Mouse (Mus musculus) gastrocnemius, postnatal 14 days (tissue): Measurements from ENCODE around the gene Mmp14. TPM values are rescaled to one million over a fixed set of nuclear protein-coding genes. Genes with fewer than 3 reads are reported as not detected.

Experiments
- DNase-seq: peaks from one replicate; pipeline ENCODE4 v3.0.0; 2021; ENCODE audit warnings: mixed read lengths
- intact Hi-C: fragments of 180-260 bp; cut with DNase I; formaldehyde crosslinking; loops from one replicate; pipeline ENCODE4 v1.15.1; 2025; ENCODE audit warnings: low total_unique reads
- total RNA-seq, 2 experiments: library from RNA; stranded (reverse); gene quantifications; 2 replicates each; pipeline ENCODE4 v1.2.3; 2021

Gene Mmp14
- total RNA-seq, 2 experiments from 2014 or later = 52.0 to 68.1 TPM

DNA sequence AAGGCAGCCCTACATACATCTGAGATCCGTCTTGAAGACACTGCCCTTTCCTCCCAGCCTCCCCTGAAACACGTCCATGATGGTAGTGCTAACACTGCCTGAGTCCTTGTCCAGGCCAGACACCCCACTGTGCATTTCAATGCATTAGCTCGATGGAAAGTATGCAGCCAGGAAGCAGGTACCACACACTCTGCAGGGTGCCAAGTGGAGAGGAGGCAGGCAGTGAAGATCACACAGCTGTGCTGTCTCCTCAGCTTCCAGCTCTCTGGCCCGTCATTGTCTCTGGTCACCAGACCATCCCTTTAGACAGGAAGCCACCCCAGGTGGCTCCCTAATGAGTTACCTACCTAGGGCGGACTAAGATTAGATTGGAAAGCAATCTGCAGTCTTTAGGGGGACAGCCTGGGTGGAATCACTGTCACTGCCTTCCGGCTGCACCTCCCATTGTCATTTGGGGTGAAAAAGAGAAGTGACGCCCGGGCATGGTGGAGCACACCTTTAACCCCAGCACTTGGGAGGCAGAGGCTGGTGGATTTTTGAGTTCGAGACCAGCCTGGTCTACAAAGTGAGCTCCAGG is 19.3 kb upstream of the Mmp14 start:
- DNase-seq = no peak
- intact Hi-C loops = loop anchor here (5.0 kb wide), 1 partner anchor 170 kb away; no protein-coding TSS in a partner anchor

GRCm38 (mm10) chr14:54412629-54413170 is 18.7 kb upstream of the Mmp14 start:
- intact Hi-C loops = loop anchor here (5.0 kb wide), 1 partner anchor 170 kb away; no protein-coding TSS in a partner anchor
- no peak for DNase-seq

DNA sequence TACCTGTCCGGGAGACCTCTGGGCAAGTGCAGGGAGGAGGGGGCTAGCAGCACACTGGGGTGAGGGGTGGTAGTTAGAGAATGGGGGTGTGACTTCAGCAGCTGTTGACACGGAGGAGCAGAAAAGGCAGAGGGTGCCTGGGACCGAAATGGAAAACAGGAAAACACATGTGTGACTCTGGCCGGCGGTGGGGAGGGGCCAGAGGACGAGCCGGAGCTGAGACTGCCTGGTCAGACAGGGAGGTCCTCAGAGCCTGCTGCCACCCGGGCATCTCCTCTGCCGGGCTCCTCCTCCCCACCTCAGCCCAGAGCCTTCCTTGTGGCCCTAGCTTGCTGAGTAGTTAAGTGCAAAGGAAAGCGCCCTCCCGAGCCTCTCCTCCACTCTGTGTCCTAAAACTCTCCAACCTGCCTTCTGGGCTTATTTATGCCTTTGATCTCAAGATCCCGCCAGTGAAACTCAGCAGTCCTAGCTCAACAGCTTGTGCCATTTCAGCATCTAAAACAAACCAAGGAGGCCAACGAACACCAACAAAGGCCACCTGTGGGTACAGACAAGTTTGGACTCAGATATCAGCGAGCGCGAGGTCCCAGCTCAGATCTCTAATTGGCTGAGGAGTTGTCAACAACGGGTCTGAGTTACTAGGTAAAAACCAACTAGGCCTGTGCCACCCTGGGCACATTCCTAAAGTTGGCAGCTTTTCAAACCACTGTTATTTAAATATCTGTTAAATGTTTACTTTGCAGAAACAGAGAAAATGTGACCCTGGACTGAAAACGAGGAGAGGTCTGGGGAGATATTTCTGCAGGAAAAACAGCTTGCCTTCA is 17.3 kb upstream of the Mmp14 start:
- DNase-seq = peak; percentile 56
- intact Hi-C loops = loop anchor here (5.0 kb wide), 1 partner anchor 172 kb away; no protein-coding TSS in a partner anchor

DNA sequence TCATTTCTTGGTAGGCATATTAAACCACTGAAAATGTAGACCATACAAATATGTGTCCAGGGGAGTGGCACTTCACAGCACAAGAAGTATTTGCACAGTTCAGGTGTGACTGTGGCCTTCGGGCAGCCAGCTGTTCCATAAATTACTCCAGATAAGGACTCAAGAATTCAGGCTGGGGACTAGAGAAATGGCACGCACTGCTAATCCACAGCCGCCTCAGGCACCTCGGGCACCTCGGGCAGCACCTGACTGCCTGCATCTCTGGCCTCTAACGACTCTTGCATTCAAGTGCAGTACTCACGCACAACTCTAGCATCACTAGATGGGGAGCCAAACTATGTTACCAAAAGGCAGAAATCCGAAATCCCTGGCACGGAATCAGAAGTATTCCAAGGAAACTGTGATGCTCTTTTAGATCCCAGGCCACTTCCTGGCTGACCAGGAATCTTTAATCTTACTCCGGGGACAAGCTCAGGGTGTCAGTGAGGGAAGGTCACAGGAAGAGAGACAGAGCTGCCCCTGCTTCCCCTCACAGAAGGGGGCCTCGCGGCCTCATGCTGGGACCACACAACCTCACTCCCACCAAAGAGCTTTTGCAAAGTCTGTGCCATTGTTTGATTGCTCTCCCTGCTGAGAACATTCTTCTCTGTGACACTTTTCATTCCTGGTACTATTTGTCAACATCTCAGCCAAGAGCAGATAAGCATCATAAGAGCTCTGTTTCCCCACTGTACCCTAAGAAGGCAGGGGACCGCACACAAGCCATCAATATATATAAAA is 16.0 kb upstream of the Mmp14 start:
- intact Hi-C loops = no loop called here
- DNase-seq = no peak

GRCm38 (mm10) chr14:54416229-54416775 is 15.1 kb upstream of the Mmp14 start:
- intact Hi-C loops = no loop called here
- no peak for DNase-seq

DNA sequence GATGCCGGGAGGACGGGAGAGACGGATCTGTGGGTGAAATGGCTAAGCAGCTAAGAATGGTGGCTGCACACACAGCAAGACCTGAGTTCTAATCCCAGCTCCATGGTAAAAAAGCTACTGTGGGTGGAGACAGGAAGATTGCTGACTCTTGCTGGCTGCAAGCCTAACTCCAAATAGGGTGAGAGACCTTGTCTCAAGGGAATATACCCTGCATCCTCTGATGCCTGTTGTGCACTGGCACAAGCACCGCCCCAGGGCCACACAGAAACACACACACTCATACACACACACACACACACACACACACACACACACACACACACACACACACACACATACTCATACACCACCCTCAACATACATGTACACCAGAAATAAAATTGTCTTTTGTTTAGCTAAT is 14.6 kb upstream of the Mmp14 start:
- no peak for DNase-seq
- intact Hi-C loops = no loop called here

GRCm38 (mm10) chr14:54417623-54418081 is 13.8 kb upstream of the Mmp14 start, which contains the start of gene Slc7a7:
Slc7a7 (minus strand) TSS chr14:54417780.
- peak; percentile 32 for DNase-seq
- intact Hi-C loops = no loop called here

DNA sequence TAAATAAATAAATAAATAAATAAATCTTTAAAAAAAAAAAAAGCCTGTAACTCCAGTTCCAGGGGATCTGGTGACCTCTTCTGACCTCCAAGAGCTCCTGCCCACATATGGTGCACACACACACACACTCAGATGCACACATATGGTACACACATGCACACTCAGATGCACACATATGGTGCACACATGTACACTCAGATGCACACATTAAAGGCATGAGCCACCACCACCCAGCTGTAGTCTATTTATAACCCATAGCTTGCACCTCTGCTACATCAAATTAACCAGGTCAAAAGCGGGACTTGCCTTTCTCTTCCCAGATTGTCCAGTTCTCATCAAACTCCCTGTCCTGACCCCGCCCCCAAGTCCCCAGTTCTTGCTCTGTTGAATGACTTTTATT is 10.4 kb upstream of the Mmp14 start:
- intact Hi-C loops = no loop called here

GRCm38 (mm10) chr14:54423406-54423805 is 8.0 kb upstream of the Mmp14 start:
- intact Hi-C loops = no loop called here
- no peak for DNase-seq

More for the DNA sequence above, 10.4 kb upstream of the Mmp14 start:
- DNase-seq = no peak

DNA sequence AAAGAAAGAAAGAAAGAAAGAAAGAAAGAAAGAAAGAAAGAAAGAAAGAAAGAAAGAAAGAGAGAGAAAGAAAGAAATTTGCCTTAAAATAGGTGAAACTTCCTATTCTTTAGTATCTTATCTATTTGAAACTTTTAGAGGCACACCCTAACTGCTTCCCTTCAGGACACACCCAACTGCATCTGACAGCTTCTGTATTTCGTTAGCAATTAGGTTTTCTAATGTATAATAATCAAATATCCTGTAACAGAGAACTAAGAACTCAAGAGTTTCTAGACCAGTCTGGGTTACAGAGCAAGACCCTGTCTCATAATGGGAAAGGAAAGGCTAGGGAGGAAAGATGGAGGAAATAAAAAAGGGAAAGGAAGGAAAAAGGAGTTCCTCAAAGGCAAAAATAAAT is 6.8 kb upstream of the Mmp14 start:
- intact Hi-C loops = no loop called here

DNA sequence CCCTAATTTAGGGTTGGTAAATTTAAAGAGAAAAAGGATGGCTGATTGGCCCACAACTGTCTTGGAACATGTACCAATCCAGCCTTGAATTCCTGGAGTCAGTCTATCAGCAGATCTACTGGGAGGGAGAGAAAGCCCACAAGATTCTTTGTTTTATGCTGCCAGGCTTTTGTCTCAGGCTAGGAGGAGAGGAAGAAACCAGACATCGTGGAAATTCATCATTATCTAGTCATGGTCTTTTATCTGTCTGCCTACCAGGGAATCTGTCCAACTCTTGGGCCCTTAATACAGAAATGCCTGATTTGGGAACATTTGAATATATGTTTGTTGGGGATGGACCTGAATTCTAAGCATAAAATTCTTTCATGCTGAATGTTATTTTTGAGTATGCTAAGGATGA is 5.9 kb upstream of the Mmp14 start:
- intact Hi-C loops = no loop called here
- DNase-seq = no peak

More for the DNA sequence above, 6.8 kb upstream of the Mmp14 start:
- DNase-seq = no peak

DNA sequence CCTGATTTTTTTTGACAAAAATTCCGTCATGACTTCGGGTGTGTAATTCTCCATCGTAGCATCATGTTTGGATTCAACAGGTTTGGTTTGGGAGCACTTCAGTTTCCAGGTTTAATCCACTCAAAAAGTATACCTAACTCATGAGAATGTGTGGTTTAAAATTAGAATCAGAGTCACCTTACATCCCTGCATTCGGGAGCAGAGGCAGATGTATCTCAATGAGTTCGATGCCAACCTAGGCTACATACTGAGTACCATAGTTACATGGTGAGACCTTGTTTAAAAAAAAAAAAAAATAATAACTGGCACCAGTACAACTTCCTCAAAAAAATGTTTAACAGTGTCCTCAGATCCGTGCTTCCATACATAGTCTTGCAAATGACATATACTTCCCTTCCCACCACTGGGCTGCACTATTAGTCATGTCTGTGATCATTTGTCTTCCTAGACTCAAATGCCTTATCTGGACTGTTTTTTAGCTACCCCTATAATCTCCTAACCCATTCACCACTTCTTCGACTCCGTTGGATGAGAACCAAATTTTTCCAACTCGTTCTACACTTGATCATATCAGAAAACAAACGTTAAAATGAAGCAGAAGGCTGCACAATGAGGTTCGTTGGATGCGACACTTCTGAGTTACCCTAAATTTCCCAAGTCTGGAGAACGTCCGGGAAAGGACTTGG is 5.3 kb upstream of the Mmp14 start:
- intact Hi-C loops = no loop called here
- no peak for DNase-seq

- intact Hi-C loops = no loop called here
- DNase-seq = peak; percentile 92
Observed at GRCm38 (mm10) chr14:54426689-54427398, 4.6 kb upstream of the Mmp14 start, which contains the start of gene Mrpl52. Mrpl52 (plus strand) TSS chr14:54426909.

- intact Hi-C loops = no loop called here
- DNase-seq = no peak
Observed at GRCm38 (mm10) chr14:54427696-54428095, 3.7 kb upstream of the Mmp14 start.

DNA sequence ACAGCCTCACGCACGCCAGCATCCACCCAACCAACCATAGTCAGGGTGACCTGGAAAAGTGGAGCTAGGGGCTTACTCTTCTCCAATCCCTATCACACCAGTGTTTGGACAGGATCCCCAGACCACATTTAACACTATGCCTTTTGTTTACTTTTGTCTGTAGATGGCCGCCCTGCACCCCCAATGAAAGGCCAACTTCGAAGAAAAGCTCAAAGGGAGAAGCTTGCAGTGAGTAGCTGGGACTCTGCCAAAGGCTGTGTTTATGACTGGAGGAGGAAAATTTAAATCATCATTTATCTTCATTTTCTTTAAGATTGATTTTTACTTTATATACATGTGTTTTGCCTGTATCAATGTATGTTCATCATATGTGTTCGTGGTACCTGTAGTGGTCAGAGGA is 3.0 kb upstream of the Mmp14 start:
- no peak for DNase-seq
- intact Hi-C loops = no loop called here

- no peak for DNase-seq
- intact Hi-C loops = no loop called here
Observed at GRCm38 (mm10) chr14:54429332-54430093, 1.9 kb upstream of the Mmp14 start.

GRCm38 (mm10) chr14:54430406-54431145 is 836 bp upstream of the Mmp14 start:
- intact Hi-C loops = no loop called here
- no peak for DNase-seq
